Comparison of ENCODE assay signal across 11 mouse cellular contexts in genomic region chr10:39450356-39450755, GRCm38 (mm10).
DNase-seq lines count a peak whose midpoint lies in the region; ATAC-seq lines count a peak whose summit lies in the region.
"Had no signal": no experiment of that assay in that cellular context is flagged by ENCODE, and none has a peak within 500 bp of the region (broad histone marks: within the 10 kb centered on the region; RNA-seq: fewer than 3 reads in every experiment).

No protein-coding gene starts in this region.

- H3K27me3 ChIP-seq in heart, embryonic 16.5 days (ENCODE audit: control insufficient read depth, insufficient read depth, low read length), result no peaks in the 10 kb centered on the region
- H3K27me3 ChIP-seq in hindbrain, embryonic 11.5 days (ENCODE audit: control insufficient read depth, insufficient read depth, low read length), result no peaks in the 10 kb centered on the region

- H3K27ac ChIP-seq in heart, embryonic 16.5 days (ENCODE audit: low read length), result peak overlapping the region; percentile 81
- peak overlapping the region; percentile 93 for H3K27ac ChIP-seq in brown adipose tissue, adult 24 weeks (replicated peaks; ENCODE audit: low read depth, low read length)
- peak overlapping the region; percentile 60 for H3K27ac ChIP-seq in hindbrain, embryonic 11.5 days (ENCODE audit: low read depth, low read length)
- H3K27ac ChIP-seq: liver, embryonic 14.5 days had no signal

- peaks cover 26% of the 10 kb centered on the region for H3K4me1 ChIP-seq in heart, embryonic 16.5 days (ENCODE audit: control insufficient read depth, insufficient read depth, low read length)
- peaks cover 11% of the 10 kb centered on the region; the same call in 1 of the 2 replicates for H3K4me1 ChIP-seq in brown adipose tissue, adult 24 weeks (ENCODE audit: control insufficient read depth, insufficient read depth, insufficient read length, low read length)
- H3K4me1 ChIP-seq in hindbrain, embryonic 11.5 days (replicated peaks; ENCODE audit: control insufficient read depth, insufficient read depth, low read length), result peaks cover 4% of the 10 kb centered on the region; the same call in 1 of the 2 replicates

- 58% methylated on average over 8 of the region's 8 CpGs for WGBS in heart, embryonic 16.5 days
- WGBS in hindbrain, embryonic 11.5 days, result 67% methylated on average over 8 of the region's 8 CpGs

- H3K9me3 ChIP-seq in heart, embryonic 16.5 days (replicated peaks; ENCODE audit: control insufficient read depth, low read length), result no peaks in the 10 kb centered on the region
- no peaks in the 10 kb centered on the region for H3K9me3 ChIP-seq in hindbrain, embryonic 11.5 days (ENCODE audit: control insufficient read depth, low read length)

- H3K4me3 ChIP-seq in heart, embryonic 16.5 days (ENCODE audit: low read length), result no peak overlapping the region
- H3K4me3 ChIP-seq in brown adipose tissue, adult 24 weeks (ENCODE audit: insufficient read depth, low read depth, low read length), result peak overlapping the region; percentile 54
- no peak overlapping the region for H3K4me3 ChIP-seq in hindbrain, embryonic 11.5 days (ENCODE audit: low read depth, low read length)

- no peak overlapping the region for H3K9ac ChIP-seq in heart, embryonic 16.5 days (ENCODE audit: low read length)
- H3K9ac ChIP-seq in hindbrain, embryonic 11.5 days (ENCODE audit: low read depth, low read length), result no peak overlapping the region
- H3K9ac ChIP-seq: liver, embryonic 14.5 days had no signal

- no peak overlapping the region for H3K4me2 ChIP-seq in heart, embryonic 16.5 days (ENCODE audit: low read depth, low read length)
- no peak overlapping the region for H3K4me2 ChIP-seq in hindbrain, embryonic 11.5 days (replicated peaks; ENCODE audit: low read depth, low read length)

- no peak for ATAC-seq in heart, embryonic 16.5 days (replicated peaks; ENCODE audit: extremely low read depth, insufficient read depth, low FRiP score)
- no peak for ATAC-seq in hindbrain, embryonic 11.5 days (ENCODE audit: low FRiP score)
- ATAC-seq in granulocyte monocyte progenitor cell, adult 5-6 weeks (replicated peaks; ENCODE audit: poor library complexity, severe bottlenecking), result no peak

- no peak for DNase-seq in heart, adult 11 months
- no peak for DNase-seq in hindbrain, embryonic 11.5 days (ENCODE audit: low spot score)
- peak; percentile 27 to 36 for DNase-seq in lung, postnatal 4 days
- no peak for DNase-seq in layer of hippocampus, adult 8-10 months (ENCODE audit: low spot score in 2 of 2)
- no peak for DNase-seq in left cerebral cortex, adult 18-20 months (ENCODE audit: low spot score in 2 of 2)
- DNase-seq: gastrocnemius, postnatal 14 days; spleen, adult 18-20 months had no signal

- no peaks in the 10 kb centered on the region for H3K36me3 ChIP-seq in heart, embryonic 16.5 days (ENCODE audit: control insufficient read depth, insufficient read depth)
- H3K36me3 ChIP-seq in hindbrain, embryonic 11.5 days (ENCODE audit: control insufficient read depth, insufficient read depth, low read length), result no peaks in the 10 kb centered on the region

Comparison
In these comparisons a context has a peak if more than half of its experiments do, and no peak if none do; other contexts are left out.
1. DNase-seq: peak in lung, postnatal 4 days (2 of 2); none in heart, adult 11 months (single experiment), hindbrain, embryonic 11.5 days (single experiment), layer of hippocampus, adult 8-10 months (0 of 2) and left cerebral cortex, adult 18-20 months (0 of 2).
2. Peak in every context shown above with its lines, with median percentiles within 50 percentile points of each other: H3K27ac ChIP-seq.